18 mouse cellular contexts compared by ENCODE assay signal in the genomic region with DNA sequence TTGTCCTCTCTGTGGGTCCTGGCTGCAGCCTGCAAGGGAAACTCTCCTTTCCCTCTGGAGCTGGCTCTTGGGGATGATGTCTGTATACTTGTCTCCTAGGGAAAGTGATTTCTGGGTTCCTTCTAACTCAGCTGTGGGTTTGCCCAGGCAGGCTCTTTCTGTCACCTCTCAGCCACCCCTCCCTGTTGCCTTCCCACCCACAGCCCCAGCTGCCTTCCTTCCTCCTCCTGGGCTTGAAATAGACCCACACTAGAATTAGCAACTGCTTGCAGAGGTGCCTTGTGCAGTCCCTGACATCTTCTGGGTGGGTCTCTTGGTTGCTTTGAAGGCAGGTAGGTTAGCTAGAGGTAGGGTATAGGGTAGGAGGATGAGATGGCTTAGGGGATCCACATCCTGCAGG.
A peak's percentile ranks its signal among the peaks of the same experiment; 100 is the strongest.
DNase-seq lines count a peak whose midpoint lies in the region; TF ChIP-seq lines count a peak whose summit lies in the region.
"Had no signal": no experiment of that assay in that cellular context is flagged by ENCODE, and none has a peak within 500 bp of the region (broad histone marks: within the 10 kb centered on the region; RNA-seq: fewer than 3 reads in every experiment).

No protein-coding gene starts in this region.

- TF ChIP-seq CTCF in layer of hippocampus, adult 2 months (conservative IDR thresholded peaks at IDR 0.05), result no peak

- H3K4me3 ChIP-seq in layer of hippocampus, adult 2 months, result no peak overlapping the region
- H3K4me3 ChIP-seq: embryonic facial prominence, embryonic 13.5 days; forebrain, embryonic 10.5 days; heart, embryonic 12.5 days; intestine, embryonic 15.5 days; neural tube, embryonic 13.5 days had no signal

- intact Hi-C loops in left cerebral cortex, postnatal 25 days (cut with DNase I), result no loop called here

- H3K27ac ChIP-seq in layer of hippocampus, adult 2 months, result peak overlapping the region; percentile 67
- H3K27ac ChIP-seq: embryonic facial prominence, embryonic 13.5 days; forebrain, embryonic 10.5 days; intestine, embryonic 15.5 days; neural tube, embryonic 13.5 days had no signal

- DNase-seq in layer of hippocampus, adult 18-20 months (ENCODE audit: low spot score in 2 of 2), result peak; percentile 47 to 62
- DNase-seq in layer of hippocampus, postnatal 14 days (ENCODE audit: low spot score in 2 of 2), result no peak
- peak; percentile 50 to 59 for DNase-seq in layer of hippocampus, adult 2 months (ENCODE audit: low spot score in 2 of 2)
- peak; percentile 62 to 96 for DNase-seq in left cerebral cortex, postnatal 25 days (ENCODE audit: low spot score in 2 of 2)
- no peak for DNase-seq in urinary bladder, postnatal 14 days (ENCODE audit: low spot score)
- DNase-seq in adrenal gland, adult 8-10 months, result no peak
- DNase-seq in spleen, postnatal 36 days (ENCODE audit: low spot score in 2 of 2), result no peak
- no peak for DNase-seq in heart, adult 9 months (ENCODE audit: low spot score in 2 of 2)
- DNase-seq: adrenal gland, adult 2 months; cerebellum, postnatal 14 days; kidney, postnatal 14 days; lung, adult 18-20 months; thymus, postnatal 14 days had no signal

Comparison
In these comparisons a context has a peak if more than half of its experiments do, and no peak if none do; other contexts are left out.
1. DNase-seq: peak in layer of hippocampus, adult 18-20 months (2 of 2), layer of hippocampus, adult 2 months (2 of 2) and left cerebral cortex, postnatal 25 days (2 of 2); none in layer of hippocampus, postnatal 14 days (0 of 2), urinary bladder, postnatal 14 days (single experiment), adrenal gland, adult 8-10 months (single experiment), spleen, postnatal 36 days (0 of 2) and heart, adult 9 months (0 of 2).